Mouse (Mus musculus): ENCODE measurements around the gene Grxcr1.

DNA sequence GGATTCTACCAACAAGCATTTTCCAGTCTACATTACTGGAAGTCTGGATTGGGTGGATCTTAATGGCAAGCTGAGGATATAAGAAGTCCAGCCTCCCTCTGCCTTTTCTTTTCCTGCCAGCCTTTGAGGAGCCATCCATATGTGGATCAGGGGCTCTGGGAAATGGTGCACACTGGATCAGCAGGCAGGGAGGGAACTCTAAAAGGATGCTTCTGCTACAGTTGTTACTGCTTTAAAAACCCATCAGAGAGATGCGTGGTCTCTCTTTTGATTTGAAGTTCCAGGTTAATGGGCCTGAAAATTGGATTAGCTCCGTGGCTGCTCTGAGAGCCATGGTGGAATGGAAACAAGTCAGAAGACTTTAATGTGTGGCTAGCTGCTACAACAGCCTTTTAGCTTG lies 27.7 kb upstream of the Grxcr1 start:
- TF ChIP-seq MXI1 (IDR thresholded peaks at IDR 0.05; ENCODE audit: low read depth, low read length), result no peak
- TF ChIP-seq POLR2AphosphoS2 (IDR thresholded peaks at IDR 0.05; ENCODE audit: low read length), result no peak
- no peak for TF ChIP-seq CTCF (IDR thresholded peaks at IDR 0.05 in 2 of 3, conservative IDR thresholded peaks at IDR 0.05 in 1 of 3; ENCODE audit: control insufficient read depth in 1 of 3, insufficient read depth in 1 of 3, low read depth in 2 of 3, low read length in 3 of 3, poor library complexity in 1 of 3, severe bottlenecking in 1 of 3)
- no peak for TF ChIP-seq GABPA (IDR thresholded peaks at IDR 0.05; ENCODE audit: low read depth, low read length)
- no peak for TF ChIP-seq JUND (IDR thresholded peaks at IDR 0.05; ENCODE audit: low read depth, low read length)
- TF ChIP-seq USF1 (IDR thresholded peaks at IDR 0.05; ENCODE audit: low read depth, low read length), result no peak

Data from MEL (cell line).